Mouse (Mus musculus) B cell, adult 2 months (primary cell): ENCODE measurements around the gene Adnp.

ENCODE experiments used
- DNase-seq, 2 experiments: peaks; one replicate each; pipeline ENCODE4 v3.0.0; 2022

Adnp gene

DNA sequence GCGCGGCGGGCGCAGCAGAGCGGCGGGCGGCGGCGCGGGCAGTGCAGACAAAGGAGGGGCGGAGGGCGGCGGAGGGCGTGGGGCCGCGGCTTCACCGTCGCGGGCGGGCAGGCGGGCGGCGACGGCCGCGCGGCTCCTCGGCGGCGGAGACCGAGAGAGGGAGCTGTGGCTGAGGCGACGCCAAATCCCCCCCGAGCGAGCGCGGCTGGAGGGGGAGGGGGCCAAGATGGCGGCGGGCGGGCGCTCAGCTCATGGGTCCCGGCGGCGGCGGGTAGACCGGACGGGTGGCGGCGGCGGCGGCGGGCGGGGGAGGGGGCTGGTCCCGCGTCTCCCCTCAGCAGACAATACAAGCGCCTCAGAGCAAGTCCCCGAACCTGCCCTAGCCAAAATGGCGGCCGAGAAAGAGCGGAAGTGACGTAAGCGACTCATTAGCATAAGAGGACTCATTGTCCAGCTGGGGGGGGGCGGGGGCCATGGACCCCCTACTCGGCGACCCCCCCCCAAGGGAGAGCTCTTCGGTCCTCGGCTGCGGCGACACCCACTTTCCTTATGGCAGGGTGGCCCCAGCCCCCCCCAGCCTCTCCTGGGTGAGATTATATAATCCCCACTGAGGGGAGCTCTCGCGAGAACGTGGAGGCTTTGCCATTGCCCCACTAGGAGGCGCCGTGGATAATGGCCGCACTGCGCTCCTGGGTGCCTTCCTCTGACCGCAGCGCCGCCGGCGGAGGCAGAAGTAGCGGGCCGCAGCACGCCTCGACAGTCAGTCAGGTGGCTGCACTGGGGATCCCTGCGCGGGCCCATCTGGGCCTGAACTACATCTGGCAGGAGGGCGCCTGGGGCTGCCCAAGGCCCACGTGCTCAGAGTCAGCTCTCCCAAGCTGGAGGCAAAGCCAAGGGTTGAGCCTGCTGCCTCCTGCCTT is at the start of gene Adnp:
TSS of gene Adnp (minus strand) at position 388 of the 920 bp plus-strand sequence.
- DNase-seq = peak; percentile 98

DNA sequence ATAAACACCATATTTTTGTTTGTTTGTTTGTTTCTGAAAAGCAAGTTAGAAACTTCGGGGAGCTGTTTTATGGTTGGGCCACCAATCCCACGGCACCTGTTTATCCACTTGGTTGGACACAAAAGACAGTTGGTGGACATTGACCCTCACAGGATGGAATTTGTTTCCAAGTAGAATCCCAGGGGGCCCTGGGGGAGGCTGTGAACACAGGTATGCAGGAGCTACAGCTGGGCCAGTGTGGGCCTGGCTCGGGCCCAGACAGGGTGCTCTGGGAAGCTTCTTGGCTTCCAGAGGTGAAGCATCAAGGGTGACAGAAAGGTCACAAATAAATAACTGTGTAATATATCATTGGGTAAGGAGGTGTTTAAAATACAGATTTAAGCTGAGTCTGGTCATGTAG is 49.6 kb upstream of the Adnp start:
- DNase-seq = no peak

DNA sequence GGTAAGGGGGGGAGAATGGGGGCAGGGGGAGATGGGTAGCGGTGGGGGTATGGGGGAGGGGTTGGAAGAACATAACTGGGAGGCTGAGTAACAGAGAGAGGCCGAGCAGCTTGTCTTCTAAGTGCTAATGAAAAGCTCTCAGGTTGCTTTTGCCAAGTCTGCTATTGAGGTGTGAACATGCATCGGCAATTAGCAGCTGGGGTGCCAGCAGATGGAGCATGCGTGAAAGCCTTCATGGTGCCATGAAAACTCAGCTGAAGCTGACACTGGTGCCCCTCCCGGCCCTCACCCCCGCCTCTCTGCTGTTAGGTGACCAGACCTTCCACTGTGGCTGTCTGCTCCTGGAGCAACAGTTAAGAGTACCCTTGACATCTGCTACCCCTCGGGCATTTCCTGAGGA is 46.9 kb upstream of the Adnp start:
- no peak for DNase-seq

DNA sequence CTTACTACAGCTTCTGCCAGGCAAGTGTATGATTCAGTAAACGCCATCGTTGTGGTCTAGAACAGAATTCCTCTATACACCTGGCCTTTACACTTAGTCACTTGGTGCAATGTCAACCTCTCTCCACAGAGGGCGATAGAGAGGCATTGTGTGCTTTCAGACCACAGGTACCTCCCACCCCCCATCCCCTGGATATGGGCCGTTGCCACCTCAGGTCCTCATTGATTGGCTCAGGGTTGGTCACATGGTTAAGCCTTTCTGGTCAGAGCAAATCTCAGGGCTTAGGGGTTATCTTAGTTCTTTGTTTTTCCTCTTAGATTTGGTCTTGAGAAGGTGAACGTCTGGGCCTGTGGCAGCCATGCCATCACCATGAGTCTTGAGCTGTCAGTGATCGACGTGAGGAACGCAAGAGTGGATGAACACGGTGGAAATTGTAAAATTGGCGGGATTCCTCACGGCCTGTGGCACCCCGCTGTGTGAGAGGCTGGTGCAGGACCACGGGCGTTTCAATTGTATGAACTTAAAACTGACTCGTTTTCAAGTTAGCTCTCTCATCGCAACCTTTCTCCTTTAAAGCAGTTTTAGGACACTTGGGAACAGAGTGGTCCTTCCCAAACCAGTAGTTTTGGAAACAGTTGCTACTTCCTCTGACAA is 45.9 kb upstream of the Adnp start:
- peak; percentile 60 to 61 for DNase-seq

DNA sequence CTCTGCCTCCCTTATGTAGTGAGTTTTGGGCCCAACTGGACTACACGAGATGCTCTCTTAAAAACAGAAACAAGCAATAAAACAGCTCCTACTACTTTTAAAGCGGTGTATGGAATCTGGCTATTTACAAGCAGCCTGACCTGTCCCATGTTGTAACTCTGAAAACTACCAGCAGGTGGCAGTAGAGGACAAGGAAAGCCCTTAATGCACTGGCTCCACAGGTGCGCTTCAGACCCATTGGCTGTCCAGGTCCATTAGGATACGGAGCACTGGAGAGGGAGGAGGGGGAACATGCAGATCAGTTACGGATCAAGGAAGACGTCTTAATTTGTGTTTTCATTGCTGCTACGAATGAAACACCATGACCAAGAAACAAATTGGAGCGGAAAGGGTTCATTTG is 43.4 kb upstream of the Adnp start:
- DNase-seq = peak; percentile 93 to 94

DNA sequence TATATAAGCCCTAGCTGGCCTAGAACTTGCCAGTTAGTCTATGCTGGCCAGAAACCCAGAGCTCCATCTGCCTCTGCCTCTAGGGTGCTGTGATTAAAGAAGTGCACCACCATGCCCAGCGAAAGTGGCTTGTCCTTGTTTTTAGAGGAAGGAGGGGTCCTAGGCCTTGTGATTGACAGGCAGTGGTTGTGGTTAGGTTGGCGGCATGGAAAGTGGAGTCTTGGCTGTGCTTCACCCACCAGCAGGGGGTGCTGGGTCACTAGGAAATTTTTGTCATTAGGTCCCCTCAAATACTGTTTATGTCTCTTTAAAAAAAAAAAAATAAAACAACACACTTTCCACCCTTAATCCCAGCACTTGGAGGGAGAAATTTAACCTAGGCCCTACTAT is 41.9 kb upstream of the Adnp start:
- DNase-seq = peak; percentile 67 to 72

DNA sequence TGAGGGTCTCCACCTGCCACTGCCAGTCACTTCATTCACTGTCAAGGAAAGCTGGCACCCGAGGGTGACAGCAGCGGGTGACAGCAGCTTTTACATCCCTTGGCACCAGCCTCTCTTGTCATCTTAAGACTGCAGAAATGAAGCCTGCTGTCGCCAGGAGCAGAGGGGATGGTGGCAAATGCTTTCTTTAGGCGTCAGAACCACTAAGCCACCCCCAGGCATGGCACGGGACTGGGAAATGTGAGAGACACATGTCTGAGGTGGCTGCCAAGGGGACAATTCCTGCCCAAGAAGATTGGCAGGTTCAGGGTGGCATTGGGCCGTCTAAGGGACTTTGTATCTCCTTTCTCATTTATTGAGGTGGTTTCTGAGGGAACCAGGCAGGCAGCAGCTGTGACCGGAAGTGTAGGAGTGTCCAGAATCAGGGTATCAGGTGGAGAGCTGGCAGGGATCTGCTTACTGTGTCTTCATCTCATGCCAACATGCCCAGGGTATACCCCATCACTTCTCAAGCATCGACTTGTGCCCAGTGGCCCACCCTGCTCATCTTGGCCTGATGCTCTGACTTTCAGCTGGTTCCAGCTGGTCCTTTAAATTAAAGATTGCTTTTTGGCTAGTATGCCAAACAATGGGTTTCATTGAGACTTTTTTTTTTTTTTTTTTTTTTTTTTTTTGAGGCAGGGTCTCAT is 41.4 kb upstream of the Adnp start:
- DNase-seq = no peak

DNA sequence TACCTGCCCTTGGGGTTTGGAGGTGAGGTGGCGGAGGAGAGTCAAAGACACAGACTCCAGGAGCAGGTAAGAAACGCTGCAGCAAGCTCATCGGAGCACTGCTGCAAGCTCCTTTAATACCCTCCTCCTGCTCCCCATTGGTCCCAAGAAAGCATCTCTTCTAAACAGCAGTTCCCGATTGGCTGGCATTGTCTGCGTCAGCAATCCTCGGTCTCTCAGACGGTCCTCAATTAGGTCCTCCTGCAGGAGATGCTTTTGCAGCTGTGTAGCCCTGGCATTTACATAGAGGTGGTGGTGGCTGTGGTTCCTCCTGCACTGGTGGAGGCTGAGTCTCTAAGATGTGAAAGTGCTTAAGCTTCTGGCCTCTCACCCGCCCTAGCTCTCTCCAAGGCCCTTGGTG is 38.7 kb upstream of the Adnp start:
- DNase-seq = no peak

DNA sequence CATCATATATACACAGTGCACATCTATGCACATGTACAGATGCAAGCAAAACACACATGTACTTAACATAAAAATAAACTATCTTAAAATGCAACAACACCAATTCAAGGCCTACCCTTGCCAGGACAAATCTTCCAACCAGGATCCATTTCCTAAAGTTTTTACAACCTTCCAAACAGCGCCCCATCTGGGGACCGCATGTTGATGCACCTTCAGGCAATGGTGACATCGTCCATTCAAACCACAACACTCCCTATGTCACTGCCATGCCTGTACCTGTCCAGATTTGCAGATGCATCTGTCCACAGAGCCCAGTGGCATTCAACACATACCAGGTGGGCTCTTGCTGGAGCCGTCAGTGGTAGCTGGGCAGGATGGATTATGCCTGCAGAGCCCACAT is 36.4 kb upstream of the Adnp start:
- no peak for DNase-seq

DNA sequence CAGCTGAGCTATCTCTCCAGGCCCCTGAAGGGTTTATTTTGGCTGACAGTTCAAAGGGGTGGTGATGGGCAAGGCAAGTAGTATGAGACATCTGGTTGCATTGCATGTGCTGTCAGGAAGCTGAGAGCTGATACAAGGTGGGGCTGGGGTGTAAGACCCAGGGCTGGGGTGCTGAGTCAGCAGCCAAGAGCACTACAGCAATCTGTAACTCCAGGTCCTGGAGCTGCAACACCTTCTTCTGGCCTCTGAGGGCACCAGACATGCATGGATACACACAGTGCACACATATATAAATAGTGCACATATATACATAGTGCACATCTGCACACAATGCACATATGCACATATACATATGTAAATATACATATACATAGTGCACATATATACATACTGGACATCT is 35.9 kb upstream of the Adnp start:
- no peak for DNase-seq

DNA sequence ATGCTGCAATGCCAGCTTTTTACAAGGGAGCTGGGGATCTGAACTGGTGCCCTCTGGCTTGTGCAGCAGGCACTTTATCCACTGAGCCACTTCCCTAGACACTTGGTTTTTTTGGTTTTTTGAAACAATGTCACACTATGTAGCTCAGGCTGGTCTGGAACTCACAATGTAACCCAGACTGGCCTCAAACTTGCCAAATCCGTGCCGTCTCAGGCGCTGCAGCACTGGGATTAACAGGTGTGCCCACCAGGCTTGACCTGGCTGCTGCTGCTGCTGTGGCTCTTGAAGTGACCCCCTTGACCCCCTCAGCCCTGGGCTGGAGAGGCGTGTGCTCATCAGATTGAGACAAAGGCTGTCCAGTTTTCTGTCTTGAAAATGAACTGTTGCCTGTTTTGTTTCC is 31.4 kb upstream of the Adnp start:
- no peak for DNase-seq

DNA sequence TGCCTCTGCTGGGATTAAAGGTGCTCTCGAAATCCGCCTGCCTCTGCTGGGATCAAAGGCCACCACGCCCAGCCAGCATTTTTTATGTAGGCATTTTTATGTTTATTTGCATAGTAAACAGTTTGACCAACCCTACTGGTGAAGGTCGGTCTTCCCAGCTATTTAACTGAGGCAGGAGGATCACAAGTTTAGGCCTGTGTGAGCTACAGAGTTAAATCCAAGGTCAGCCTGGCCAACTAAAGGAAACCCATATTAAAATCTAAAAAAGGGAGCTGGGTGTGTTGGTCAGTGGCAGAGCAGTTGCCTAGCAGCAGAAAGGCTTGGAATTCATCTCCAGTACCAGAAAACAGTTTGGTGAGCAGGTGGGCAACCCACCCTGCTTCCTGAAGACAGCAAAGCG is 26.4 kb upstream of the Adnp start:
- no peak for DNase-seq

DNA sequence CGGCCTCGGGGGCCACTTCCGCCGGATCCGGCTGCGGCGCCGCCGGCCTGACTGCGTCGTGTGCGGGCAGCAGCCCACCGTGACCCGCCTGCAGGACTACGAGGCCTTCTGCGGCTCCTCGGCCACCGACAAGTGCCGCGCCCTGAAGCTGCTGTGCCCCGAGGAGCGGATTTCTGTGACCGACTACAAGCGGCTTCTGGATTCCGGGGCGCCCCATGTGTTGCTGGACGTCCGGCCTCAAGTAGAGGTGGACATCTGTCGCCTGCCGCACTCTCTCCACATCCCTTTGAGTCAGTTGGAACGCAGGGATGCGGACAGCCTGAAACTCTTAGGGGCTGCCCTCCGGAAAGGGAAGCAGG is 24.5 kb upstream of the Adnp start:
- no peak for DNase-seq

DNA sequence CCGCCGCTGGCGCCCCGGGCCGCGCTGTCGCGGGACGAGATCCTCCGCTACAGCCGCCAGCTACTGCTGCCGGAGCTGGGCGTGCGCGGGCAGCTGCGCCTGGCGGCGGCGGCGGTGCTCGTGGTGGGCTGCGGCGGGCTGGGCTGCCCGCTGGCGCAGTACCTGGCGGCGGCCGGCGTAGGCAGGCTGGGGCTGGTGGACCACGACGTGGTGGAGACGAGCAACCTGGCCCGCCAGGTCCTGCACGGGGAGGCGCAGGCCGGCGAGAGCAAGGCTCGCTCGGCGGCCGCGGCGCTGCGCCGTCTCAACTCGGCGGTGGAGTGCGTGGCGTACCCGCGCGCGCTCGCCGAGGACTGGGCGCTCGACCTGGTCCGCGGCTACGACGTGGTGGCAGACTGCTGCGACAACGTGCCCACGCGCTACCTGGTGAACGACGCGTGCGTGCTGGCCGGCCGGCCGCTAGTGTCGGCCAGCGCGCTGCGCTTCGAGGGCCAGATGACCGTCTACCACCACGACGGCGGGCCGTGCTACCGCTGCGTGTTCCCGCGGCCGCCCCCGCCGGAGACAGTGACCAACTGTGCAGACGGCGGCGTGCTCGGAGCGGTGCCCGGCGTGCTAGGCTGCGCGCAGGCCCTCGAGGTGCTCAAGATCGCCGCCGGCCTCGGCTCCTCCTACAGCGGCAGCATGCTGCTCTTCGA is 24.0 kb upstream of the Adnp start:
- peak; percentile 24 to 42 for DNase-seq

DNA sequence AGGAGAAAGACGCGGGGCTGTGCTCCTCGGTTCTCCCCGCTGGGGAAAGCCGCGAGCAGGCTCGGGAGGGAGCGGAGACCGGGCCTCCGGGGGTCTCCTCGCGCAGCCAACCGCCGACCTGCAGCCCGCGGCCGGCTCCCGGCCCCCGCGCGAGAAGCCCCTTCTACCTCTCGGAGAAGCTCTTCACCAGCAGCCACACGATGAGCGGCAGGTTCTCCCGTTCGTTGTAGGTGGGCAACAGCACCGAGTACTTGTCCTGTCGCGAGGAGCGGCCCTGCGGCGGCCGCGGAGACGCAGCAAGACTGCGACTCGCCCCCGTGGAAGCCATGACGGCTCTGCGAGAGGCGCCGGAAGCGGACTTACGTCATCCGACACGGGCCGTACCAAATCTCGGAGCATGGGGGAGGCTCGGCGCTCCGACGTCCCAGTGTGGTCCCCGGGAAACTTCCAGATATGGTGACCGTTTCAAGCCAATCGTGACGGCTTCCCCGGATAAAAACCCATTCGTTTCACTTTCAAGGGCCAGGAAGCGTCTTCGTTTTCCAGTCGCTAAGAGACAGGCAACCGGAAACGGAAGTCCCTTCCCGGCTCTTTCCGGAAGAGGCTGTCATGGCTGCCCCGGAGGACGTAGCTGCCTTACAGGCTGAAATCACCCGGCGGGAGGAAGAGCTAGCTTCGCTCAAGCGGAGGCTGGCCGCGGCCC is 23.3 kb upstream of the Adnp start, which contains the start of the genes Gm20716, Dpm1 and Mocs3:
TSS of gene Gm20716 (minus strand) at position 339 of the 703 bp plus-strand sequence.
TSS of gene Dpm1 (minus strand) at position 566 of the 703 bp plus-strand sequence.
TSS of gene Mocs3 (plus strand) at position 597 of the 703 bp plus-strand sequence.
- peak; percentile 88 to 92 for DNase-seq

DNA sequence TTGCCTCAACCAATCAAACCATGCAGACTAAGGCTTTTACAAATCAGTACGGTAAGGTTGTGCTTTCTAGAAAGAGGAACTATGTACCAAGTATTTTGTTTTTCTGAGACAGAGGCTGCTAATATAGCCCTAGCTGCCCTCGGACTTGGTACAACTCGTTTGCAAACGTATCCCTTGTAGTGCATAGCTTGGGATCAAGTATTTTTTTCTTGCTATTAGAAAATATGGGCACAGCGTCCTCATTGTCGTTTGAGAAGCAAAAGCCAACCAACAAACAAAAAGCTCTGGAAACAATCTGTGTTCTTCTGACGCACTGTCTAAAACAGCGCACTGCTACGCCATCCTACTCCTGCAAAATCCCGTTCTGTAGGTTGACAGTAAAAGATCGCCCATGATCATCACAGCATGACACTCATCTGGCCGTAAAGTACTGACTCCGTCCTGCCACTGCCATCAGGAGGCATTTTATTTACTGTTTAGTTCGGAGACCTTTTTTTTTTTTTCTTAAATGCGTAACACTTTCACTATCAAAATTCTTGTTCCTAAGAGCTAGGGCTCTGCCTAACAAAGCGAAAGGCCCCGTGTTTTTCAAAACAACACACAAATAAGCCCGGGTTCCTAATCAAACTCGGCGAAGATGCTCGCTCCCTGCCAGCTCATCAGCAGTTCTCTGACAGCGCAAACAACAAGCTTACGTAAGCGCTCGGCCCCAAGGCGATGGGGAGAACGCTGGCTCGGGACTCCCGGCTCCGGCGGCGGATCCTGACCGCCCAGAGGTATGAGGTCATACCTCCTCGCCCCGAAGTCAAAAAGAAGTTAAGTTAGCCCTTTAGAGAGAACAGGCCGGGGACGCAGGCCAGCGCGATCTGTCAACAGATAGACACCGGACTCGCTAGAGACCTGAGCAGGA is 22.5 kb upstream of the Adnp start:
- peak; percentile 37 to 51 for DNase-seq

DNA sequence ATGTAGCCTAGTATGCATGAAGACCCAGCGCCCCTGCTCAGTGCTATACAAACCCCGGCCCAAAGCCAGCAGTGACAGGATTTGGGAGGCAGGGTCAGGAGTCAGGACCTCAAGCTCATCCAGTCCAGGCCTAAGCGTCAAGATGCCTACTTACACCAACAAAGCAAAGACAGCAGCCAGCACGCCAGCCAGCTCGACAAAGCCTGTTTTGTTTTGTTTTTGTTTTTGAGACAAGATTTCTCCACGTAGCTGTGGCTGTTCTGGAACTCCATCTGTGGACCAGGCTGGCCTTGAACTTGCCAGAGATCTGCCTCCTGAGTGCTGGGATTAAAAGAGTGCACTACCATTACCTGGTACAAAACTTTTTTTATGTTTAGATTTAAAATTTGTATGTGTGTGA is 16.4 kb upstream of the Adnp start:
- no peak for DNase-seq

DNA sequence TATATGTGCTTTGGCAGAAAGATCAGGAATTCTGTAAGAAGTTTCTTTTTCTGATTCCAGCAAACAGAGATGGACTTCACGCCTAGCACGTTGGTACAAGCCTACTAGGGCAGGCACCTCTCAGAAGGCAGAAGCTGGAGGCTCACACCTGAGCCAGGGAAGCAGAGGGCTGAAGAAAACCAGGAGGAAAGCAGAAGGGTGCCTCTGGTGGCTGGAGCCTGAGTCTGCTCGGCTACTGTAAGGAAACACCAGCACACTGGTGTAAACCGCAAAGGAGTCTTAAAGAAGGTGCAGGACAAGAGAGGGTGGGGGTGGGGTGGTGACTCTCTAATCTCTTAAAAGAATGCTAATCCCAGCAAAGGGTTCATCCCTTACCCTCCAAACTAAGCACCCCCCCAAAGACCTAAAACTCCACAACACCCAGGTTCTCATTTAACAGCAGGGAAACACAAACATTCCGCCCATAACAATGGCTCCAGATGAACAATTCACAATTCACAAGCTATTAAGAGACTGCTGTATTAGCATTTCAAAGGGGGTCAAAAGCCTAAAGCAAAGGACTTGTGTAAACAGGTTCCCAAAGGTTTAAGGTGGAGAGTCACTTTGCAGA is 7.0 kb upstream of the Adnp start:
- no peak for DNase-seq

DNA sequence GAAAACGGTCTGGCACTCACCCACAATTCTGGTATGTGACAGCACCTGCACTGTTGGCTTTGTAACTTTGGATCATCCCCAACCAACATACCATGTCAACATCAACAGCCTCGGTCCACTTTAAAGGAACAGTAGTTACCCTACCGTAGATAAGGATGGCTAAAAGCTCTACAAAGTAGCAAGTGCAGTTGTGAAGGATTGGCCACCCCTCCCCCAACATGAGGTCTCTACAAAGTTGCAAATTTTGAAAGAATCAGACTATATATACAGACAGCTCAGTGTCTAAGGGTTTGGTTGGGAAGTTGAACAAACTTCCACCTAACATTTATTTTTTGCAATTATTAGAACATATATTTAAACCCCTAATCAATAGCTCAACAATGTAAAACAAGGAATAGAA is 971 bp upstream of the Adnp start:
- no peak for DNase-seq
